Mouse (Mus musculus) C2C12 (cell line): ENCODE results near the gene Ankrd13a. TPM values are rescaled to one million over a fixed set of nuclear protein-coding genes. Genes with fewer than 3 reads are reported as not detected.

Experiments used
- H3K27me3 ChIP-seq: one replicate; pipeline ENCODE4 v1.6.1; 2011; ENCODE audit not compliant: control insufficient read depth, insufficient read depth, insufficient read length
- H3K36me3 ChIP-seq: one replicate; pipeline ENCODE4 v1.6.1; 2011; ENCODE audit not compliant: control insufficient read depth, insufficient read depth
- H3K4me3 ChIP-seq: one replicate; pipeline ENCODE4 v1.5.1; 2011; ENCODE audit warnings: mild to moderate bottlenecking, control low read depth; ENCODE audit not compliant: poor library complexity, insufficient read depth, severe bottlenecking
- H3K79me2 ChIP-seq: one replicate; pipeline ENCODE4 v1.6.1; 2011; ENCODE audit not compliant: control insufficient read depth, insufficient read depth
- H3K79me3 ChIP-seq: one replicate; pipeline ENCODE4 v1.6.1; 2011; ENCODE audit warnings: low read depth, control low read depth
- H3ac ChIP-seq: one replicate; pipeline ENCODE3; 2011; ENCODE audit warnings: low read depth; ENCODE audit not compliant: control insufficient read depth, insufficient read length
- CEBPB ChIP-seq: IDR thresholded peaks from one replicate; pipeline ENCODE4 v1.6.1; 2011; ENCODE audit warnings: low read depth, mild to moderate bottlenecking, control low read depth, moderate library complexity
- CTCF ChIP-seq: IDR thresholded peaks from one replicate; pipeline ENCODE4 v1.5.1; 2011; ENCODE audit not compliant: control insufficient read depth, insufficient read depth, insufficient read length
- FOSL1 ChIP-seq: IDR thresholded peaks from one replicate; pipeline ENCODE4 v1.8.0; 2011; ENCODE audit warnings: mild to moderate bottlenecking, low read length; ENCODE audit not compliant: poor library complexity, insufficient read depth, severe bottlenecking
- MAX ChIP-seq: IDR thresholded peaks from one replicate; pipeline ENCODE4 v1.6.1; 2011; ENCODE audit warnings: mild to moderate bottlenecking, control low read depth
- MYOD1 ChIP-seq: IDR thresholded peaks from one replicate; pipeline ENCODE4 v1.6.1; 2011; ENCODE audit warnings: low read depth; ENCODE audit not compliant: control insufficient read depth, insufficient read length
- MYOG ChIP-seq: IDR thresholded peaks from one replicate; pipeline ENCODE4 v1.6.1; 2011; ENCODE audit not compliant: control insufficient read depth, insufficient read length; ENCODE audit errors: extremely low read depth
- USF1 ChIP-seq: IDR thresholded peaks from one replicate; pipeline ENCODE4 v1.6.1; 2011; ENCODE audit warnings: low read depth, mild to moderate bottlenecking, control low read depth, moderate library complexity
- polyA plus RNA-seq: library from polyadenylated mRNA; unstranded; fragments of >200 nt; fragmentation: generic; extraction: Trizol; gene quantifications from one replicate; pipeline ENCODE4 v1.2.1, GENCODE M21; 2012; ENCODE audit warnings: missing spikeins

Ankrd13a gene
- polyA plus RNA-seq, 1 experiment, result 55.2 TPM

- Histone ChIP-seq H3ac (no peak overlapping the region), H3K36me3 (peaks cover 32% of the 10 kb centered on the region)
These were observed 14.9 kb upstream of the Ankrd13a start for GRCm38 (mm10) chr5:114759536-114760090.

GRCm38 (mm10) chr5:114761980-114762379 lies 12.5 kb upstream of the Ankrd13a start:
- Histone ChIP-seq H3ac (no peak overlapping the region), H3K79me3 (peaks cover 3% of the 10 kb centered on the region), H3K36me3 (peaks cover 30% of the 10 kb centered on the region), H3K79me2 (peaks cover 12% of the 10 kb centered on the region), H3K4me3 (no peak overlapping the region), H3K27me3 (no peaks in the 10 kb centered on the region)
- TF ChIP-seq USF1 (no peak), MAX (no peak), MYOG (no peak), CEBPB (no peak), CTCF (no peak), FOSL1 (no peak), MYOD1 (no peak)

More at GRCm38 (mm10) chr5:114759536-114760090, 14.9 kb upstream of the Ankrd13a start:
- Histone ChIP-seq H3K79me3 (no peaks in the 10 kb centered on the region), H3K79me2 (no peaks in the 10 kb centered on the region), H3K27me3 (no peaks in the 10 kb centered on the region), H3K4me3 (no peak overlapping the region)
- TF ChIP-seq FOSL1, result no peak
- TF ChIP-seq MYOD1, result no peak
- TF ChIP-seq MYOG, result no peak
- no peak for TF ChIP-seq CTCF
- no peak for TF ChIP-seq CEBPB
- TF ChIP-seq USF1, result no peak
- TF ChIP-seq MAX, result no peak

GRCm38 (mm10) chr5:114764812-114765735 lies 9.4 kb upstream of the Ankrd13a start:
- Histone ChIP-seq H3ac (no peak overlapping the region), H3K79me3 (peaks cover 25% of the 10 kb centered on the region), H3K79me2 (peaks cover 42% of the 10 kb centered on the region), H3K36me3 (peaks cover 30% of the 10 kb centered on the region), H3K4me3 (no peak overlapping the region), H3K27me3 (no peaks in the 10 kb centered on the region)
- TF ChIP-seq MYOD1, result no peak
- TF ChIP-seq MAX, result no peak
- no peak for TF ChIP-seq MYOG
- no peak for TF ChIP-seq USF1
- TF ChIP-seq CEBPB, result no peak
- TF ChIP-seq FOSL1, result no peak
- TF ChIP-seq CTCF, result no peak

- Histone ChIP-seq H3K27me3 (no peaks in the 10 kb centered on the region), H3K36me3 (peaks cover 27% of the 10 kb centered on the region), H3K4me3 (no peak overlapping the region), H3K79me2 (peaks cover 59% of the 10 kb centered on the region), H3K79me3 (peaks cover 40% of the 10 kb centered on the region), H3ac (no peak overlapping the region)
- TF ChIP-seq FOSL1 (no peak), USF1 (no peak), CEBPB (no peak), CTCF (no peak), MAX (no peak), MYOD1 (no peak), MYOG (no peak)
These were observed 7.8 kb upstream of the Ankrd13a start for GRCm38 (mm10) chr5:114766686-114767085.

- Histone ChIP-seq H3K27me3 (no peaks in the 10 kb centered on the region), H3K36me3 (peaks cover 26% of the 10 kb centered on the region), H3K79me3 (peaks cover 45% of the 10 kb centered on the region), H3K4me3 (no peak overlapping the region), H3ac (no peak overlapping the region), H3K79me2 (peaks cover 64% of the 10 kb centered on the region)
- TF ChIP-seq MAX, result no peak
- TF ChIP-seq CTCF, result no peak
These were observed 7.3 kb upstream of the Ankrd13a start for GRCm38 (mm10) chr5:114767185-114767584.

GRCm38 (mm10) chr5:114769786-114770185 lies 4.7 kb upstream of the Ankrd13a start:
- Histone ChIP-seq H3K27me3 (no peaks in the 10 kb centered on the region), H3K4me3 (no peak overlapping the region), H3K79me2 (peaks cover 70% of the 10 kb centered on the region), H3K79me3 (peaks cover 50% of the 10 kb centered on the region), H3ac (no peak overlapping the region), H3K36me3 (peaks cover 11% of the 10 kb centered on the region)
- TF ChIP-seq MYOG, result no peak
- no peak for TF ChIP-seq MYOD1
- TF ChIP-seq USF1, result no peak
- TF ChIP-seq MAX, result no peak
- TF ChIP-seq FOSL1, result no peak
- no peak for TF ChIP-seq CTCF
- TF ChIP-seq CEBPB, result no peak
